Mouse (Mus musculus) gastrocnemius, postnatal 4 days (tissue): Measurements from ENCODE around the gene Zmym2. TPM values are rescaled to one million over a fixed set of nuclear protein-coding genes. Genes with fewer than 3 reads are reported as not detected.
"Not testable (repeated sequence)": the region's sequence is repeated elsewhere in the genome, so short reads cannot be mapped to it uniquely, and the experiment has no call there.

Experiments used
- DNase-seq, 2 experiments: peaks; one replicate each; pipeline ENCODE4 v3.0.0; 2021 to 2022; ENCODE audit warnings: low spot score in 2 of 2, mixed read lengths in 2 of 2
- long read RNA-seq, 2 experiments: library from polyadenylated mRNA; stranded (forward); transcript quantifications; one replicate each; pipeline ENCODE4 v2.0.0; 2021
- total RNA-seq, 2 experiments: library from RNA; stranded (reverse); gene quantifications; 2 replicates each; pipeline ENCODE4 v1.2.3; 2021

Gene Zmym2
- 10 to 100 TPM; 43.5 to 57.0 TPM for total RNA-seq
- long read RNA-seq, experiment 1, full-length matches to known transcripts, result 3 of 15 reads
- long read RNA-seq, experiment 1, partial matches to known transcripts, result 4 of 15 reads
- long read RNA-seq, experiment 1, other reads (novel, unspliced or antisense), result 8 of 15 reads
- long read RNA-seq, experiment 2, full-length matches to known transcripts, result 1 of 18 reads
- long read RNA-seq, experiment 2, partial matches to known transcripts, result 4 of 18 reads
- long read RNA-seq, experiment 2, other reads (novel, unspliced or antisense), result 13 of 18 reads

DNA sequence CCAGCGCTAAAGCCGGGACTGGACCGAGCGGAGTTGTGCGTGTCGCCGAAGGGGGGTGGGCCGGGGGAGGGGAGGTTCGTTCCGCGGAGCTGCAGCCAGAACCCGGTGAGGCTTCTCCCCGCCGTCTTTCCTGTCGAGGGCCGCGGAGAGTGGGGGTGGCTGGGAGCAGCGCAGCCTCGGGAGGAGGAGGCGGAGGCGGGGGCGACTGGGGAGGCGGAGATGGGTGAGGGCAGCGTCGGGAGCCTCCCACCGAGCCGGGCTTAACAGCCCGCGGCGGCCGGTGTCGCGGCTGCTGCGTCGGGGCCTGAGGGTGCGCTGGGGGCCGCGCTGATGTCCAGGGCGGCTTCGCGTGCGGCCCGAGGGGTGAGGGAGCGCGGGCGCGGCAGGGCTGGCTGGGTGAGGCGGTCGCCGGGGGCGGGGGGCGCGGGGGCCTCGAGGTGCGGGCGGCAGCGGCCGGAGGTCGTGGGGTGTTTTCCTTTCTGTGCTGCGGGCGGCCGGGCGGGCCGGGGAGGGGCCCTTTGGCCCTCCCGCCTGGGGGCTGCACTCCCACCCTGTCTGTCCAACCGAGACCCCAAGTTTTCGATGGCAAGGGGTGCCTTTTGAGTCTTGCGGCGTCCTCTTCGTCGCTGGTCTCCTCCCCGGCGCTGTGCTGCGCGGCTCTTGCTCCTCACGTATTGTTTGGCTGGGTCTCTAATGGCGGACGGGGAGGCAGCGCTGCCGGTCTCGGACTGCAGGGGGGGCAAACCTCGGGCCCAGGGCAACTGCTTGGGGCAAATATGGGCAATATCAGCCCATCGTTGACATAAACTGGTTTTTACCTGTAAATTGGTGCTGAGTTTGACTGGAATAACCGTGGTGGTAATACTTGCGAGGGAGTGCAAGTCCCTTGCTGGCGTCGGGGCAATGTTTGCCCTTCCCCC lies at the start of gene Zmym2:
Zmym2 (plus strand) TSS at position 60 of the 920 bp plus-strand sequence.
- DNase-seq, result peak; percentile 33 to 75

DNA sequence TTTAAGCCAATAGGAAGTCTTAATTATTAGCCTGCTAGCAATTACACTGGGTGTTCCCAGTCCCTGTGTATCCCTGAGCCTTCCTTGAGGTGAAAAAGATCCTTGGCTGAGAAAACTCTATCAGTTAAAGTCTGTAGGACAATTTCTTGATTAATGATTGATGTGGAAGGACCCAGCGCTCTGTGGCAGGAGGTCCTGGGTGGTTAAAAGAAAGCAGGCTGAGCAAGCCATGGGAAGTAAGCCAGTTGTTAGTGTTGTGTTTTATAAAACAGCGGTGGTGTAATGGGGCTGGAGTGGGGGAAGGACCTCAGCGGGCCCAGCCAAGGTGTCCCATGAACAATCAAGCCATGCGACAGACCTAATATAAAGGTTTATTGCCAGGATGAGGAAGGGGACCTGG lies 42.4 kb upstream of the Zmym2 start:
- DNase-seq, result no peak

DNA sequence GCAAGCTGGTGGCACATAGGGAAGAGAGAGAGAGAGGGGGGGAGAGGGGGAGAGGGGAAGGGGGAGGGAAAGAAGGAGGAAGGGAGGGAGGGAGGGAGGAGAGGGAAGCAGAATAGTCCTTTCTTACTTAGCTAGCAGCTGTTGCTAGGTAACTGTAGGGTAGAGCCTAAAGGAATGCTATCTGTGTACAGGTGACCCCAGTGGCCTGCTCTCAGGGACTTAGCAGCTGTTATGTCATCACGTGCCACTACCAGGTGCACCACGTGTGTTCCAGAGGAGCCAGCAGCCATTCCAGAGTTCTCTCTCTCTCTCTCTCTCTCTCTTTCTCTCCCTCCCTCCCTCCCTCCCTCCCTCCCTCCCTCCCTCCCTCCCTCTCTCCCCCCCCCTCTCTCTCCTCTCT lies 41.9 kb upstream of the Zmym2 start:
- DNase-seq, result no peak

DNA sequence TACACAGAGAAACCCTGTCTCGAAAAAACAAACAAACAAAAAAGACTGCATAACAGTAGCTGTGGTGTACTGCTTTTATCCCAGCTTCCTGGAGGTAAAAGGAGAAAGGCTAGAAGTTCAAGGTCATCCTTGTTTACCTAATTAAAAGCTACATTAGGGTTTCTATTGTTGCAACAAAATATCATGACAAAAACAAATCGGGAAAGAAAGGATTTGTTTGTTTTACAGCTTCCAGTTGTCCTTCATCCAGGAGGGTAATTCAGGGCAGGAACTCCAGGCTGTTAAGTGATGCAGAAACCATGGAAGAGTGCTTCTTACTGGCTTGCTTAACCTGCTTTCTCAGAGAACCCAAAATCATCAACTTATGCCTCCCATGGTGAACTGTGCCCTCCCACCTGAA lies 38.1 kb upstream of the Zmym2 start:
- no peak for DNase-seq

DNA sequence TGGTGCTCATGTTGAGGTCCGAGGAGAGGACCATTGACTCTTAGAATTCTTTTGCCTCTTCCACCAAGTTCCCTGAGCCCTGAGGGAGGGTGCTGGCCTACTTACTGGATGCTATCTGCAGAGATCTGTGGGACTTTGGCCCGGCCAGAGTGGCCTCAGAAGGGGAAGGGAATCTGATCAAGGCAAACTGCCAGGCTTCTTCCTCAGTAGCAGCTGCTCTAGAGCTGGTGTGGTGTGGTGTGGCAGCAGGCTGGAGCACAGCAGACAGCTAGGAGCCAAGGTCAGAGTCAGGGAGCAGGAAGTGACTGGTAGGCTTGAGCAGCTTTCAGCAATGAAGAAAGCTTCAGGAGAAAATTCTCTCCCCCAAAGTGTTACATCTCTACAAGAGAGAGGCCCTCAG lies 36.8 kb upstream of the Zmym2 start:
- peak in 1 of 2 experiments; percentile 14 for DNase-seq

DNA sequence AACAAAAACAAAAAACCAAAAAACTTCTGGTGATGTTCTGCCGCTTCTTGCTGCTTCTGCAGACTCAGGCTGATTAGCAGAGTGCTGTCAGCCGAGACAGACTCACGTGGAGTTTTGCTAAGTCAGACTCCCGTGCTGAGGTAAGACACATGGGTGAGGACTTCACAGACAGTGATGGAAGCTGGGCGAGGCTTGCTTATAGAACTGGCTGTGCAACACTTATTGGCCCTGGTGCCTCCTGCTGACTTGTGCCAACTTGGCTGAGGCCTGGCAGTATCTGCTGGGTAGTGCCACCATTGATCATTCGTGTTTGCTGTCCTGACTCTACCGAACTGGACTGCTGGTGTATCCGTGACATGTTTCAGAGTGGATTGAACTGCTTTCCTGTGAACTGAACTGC lies 22.4 kb upstream of the Zmym2 start:
- no peak for DNase-seq

DNA sequence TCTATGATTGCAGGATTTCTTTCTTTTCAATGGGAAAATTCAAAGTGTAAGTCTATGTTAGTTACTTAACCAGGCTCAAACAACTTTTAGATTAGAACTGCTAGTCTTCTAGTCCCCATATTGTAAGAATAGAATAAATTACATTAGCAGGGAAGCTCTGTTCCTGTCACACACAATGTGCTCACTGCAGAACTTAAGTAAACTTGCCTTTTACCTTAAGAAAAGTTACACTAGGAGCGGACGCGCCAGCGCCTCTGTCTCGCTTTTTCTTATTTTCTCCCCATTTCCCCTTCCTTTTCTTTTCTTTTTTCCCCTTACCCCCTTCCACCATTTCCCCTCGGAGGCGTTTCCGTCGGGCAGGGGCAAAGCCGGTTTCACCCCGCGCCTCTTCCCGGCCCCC lies 21.8 kb upstream of the Zmym2 start:
- DNase-seq, result no peak

DNA sequence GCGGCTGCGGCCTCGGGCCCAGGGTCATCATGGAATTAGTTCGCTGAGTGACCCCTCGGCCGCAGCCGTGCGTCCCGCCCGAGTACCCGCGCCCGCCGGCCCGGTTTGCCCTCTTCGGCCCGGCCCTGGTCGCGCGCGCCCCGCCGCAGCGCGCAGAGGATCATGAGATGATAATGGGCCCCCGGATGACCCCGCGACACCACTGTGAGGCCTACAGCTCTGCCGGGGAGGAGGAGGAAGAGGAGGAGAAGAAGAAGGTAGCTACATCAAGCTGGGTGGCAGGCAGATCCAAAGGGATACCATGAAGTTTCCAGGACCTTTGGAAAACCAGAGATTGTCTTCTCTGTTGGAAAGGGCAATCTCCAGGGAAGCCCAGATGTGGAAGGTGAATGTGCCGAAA lies 21.3 kb upstream of the Zmym2 start:
- not testable (repeated sequence) for DNase-seq

DNA sequence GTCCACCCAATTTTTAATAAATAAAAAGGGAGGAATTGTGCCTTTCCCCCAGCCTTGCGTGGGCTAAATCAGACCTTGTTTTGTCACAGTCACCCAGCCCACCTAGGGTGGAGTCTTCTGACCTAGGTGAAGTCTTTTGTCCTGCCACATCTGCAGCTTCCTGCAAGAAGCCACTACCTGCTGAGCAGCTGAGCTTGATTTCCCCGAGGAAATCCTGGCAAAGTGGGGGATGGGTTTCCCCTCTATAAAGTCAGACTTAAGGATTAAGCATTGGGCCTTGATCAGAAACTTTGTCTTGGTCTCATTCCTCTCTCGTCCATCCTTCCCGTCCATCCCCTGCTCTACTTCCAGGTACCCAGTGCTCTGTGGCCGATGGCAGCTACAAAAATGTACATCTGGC lies 12.9 kb upstream of the Zmym2 start:
- no peak for DNase-seq

DNA sequence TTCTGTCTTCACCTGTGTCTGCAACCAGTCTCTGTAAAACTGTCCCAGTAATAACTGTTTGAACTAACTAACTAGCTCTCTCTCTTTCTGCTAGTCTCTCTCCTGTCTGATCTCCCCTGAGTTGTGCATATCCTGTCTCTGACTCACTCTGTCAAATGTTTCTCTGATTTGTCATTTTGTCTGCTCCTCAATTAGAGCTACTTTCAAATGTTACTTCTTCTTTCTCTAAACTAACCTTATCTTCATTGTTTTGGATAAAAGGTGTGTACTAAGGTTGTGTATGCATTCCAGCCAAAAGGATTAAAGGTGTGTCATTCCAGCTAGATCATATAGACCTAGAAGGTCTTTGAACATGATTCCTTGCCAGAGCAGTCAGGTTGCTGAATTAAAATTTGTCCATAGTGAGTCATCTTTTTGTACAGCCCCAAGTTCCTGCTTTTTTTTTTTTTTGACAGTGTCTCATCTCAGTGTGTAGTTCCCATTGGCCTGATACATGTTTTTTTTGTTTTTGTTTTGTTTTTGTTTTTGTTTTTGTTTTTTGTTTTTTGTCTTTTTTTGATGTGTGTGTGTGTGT lies 10.8 kb upstream of the Zmym2 start:
- DNase-seq, result no peak

DNA sequence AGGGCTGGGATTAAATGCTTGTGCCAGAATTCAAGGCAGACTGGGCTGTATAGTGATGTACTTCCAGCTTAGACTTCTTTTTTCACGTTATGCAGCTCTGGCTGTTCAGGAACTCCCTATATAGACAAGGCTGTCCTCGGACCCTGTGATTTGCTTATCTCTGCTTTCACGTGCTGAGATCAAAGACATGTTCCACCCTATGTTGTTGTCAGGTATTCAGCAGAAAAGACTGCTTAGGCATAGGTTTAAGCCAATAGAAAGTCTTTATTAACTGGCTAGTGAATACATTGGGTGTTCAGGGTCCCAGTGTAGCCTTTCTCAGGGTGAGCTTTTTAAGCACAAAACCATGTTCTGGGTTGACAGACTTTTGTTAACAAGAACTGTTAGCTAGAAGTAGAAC lies 5.2 kb upstream of the Zmym2 start:
- no peak for DNase-seq

DNA sequence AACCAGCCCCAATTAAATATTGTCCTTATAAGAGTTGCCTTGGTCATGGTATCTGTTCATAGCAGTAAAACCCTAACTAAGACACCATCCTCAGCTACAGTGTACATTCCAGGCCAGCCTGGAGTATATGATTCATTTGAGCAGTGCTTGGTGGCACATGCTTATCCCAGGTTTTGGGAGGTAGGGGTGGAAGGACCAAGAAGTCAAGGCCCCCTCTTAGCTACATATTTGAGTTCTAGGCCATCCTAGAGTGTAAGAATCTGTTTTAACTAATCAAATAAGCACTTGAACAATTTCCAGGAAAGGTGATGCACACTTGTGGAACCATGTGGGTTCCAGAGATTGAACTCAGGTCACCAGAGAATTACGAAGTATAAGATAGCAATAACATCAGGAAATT lies 3.0 kb upstream of the Zmym2 start:
- DNase-seq, result no peak

DNA sequence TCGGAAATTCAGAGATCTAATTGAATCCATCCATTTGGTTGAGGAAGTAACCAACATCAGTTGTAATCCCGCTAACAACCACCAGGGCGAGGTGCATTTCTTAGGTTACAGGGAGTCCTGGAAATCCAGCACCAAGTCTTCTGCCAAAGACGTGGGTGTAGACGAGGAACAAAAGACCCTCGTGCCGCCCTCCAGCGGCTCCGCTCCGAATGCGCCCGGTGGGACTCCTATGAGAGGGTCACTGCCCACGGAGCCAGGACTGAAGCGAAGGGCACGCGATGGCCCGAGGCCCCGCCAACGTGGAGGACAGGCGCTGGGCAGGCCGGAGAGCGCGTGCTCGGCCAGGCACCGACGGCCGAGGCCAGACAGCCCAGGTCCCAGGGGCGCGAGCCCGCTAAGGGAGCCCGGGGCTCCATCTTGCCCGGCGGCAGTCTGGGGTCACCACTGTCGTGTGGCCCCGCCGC lies 1.1 kb upstream of the Zmym2 start:
- DNase-seq, result peak; percentile 57 to 84

DNA sequence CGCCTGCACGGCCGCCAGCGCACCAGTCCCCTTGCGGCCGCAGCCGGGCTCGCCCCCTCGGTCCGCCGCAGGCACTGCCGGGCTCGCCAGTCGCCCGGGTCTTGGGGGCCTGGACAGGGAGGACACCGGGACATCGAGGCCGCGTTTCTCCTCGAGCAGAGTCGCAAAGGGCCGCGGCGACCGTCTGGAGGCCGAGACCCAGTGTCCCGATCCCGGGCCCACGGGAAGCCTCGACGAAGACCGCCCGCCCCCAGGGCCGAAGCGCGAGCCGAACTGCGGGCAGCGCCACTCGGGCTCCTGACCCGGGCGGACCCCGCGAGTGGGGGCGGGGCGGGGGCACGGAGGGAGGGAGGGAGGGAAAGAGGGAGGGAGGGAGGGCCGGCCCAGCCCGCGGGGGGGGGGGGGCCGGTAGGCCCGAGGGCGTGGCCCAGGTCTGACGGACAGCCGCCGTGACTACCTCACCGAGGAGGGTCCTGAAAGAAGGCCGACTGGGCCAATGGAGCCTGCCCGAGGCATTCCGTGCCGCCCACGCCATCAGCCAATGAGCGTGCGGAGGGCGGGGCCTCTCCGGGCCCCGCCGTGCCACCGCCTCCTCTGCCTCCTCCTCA lies 363 bp upstream of the Zmym2 start:
- DNase-seq, result peak; percentile 80 to 87

DNA sequence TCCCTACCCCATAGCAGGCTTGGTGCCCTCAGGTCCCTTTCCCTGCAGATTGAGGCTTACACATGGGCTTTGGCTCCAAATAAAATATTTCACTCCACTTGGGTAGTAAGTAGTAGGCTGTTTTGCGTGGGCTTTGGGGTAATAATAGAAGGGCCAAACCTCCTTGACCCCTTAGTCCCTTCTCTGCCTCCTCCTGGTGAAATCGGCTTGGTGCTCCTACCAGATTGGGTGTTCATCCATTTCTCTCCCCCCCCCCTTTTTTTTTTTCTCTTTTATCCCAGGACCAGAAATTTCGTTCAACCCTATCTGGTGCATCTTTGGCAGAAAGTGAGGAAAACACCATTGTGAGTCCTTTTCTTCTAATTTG lies 1.0 kb downstream of the Zmym2 start:
- DNase-seq, result peak in 1 of 2 experiments; percentile 15

DNA sequence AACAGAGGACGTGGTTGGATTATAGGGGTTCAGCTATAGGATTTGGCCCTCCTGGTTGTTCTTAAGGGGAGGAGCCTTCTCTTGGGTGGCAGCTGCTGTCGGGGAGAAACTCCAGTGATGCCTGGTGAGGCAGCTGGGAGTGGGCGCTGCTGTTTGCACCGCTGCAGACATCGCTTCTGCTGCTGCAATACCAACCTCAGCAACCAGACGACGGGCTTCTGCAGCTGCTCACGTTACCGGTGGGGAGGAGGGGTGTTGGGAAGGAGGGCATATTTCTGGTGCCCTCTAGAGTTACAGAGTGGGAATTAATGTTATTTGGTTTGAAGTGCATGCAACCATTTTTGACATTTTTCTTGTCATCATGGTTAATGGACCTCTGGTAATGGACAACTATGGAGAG lies 1.4 kb downstream of the Zmym2 start:
- peak in 1 of 2 experiments; percentile 52 for DNase-seq

DNA sequence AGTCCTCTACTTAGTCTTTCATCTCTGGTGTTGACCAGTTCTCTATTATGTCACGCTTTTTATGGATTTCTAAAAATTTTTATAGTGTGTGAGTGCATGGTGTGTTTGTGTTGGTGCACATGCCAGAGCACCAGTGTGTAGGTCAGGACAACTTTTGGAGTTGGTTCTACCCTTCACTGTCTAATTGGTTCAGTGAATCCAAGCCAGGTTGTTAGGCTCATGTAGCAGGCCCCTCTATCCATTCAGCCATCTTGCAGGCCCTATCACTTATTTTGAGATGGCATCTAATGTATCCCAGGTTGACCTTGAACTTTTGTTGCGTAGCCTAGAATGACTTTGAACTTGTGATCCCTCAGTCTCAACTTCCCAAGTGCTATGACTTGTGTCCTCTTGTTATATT lies 2.0 kb downstream of the Zmym2 start:
- DNase-seq, result no peak

DNA sequence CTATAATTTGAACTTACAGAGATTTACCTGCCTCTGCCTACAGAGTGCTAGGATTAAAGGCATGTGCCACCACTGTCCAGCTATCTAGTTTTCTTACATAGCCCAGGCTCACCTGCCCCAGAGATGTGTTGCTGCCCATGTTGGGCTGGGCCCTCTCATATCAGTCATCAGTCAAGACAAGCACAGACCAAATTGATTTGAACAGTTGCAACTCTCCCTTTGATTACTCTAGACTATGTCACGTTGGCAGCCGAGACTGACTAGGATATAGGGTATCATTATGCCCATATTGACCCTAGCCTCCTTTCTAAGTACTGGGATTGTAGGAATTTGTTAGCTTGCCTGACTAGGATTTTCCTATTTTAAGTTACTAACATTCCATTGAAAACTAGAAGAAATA lies 8.0 kb downstream of the Zmym2 start:
- no peak for DNase-seq

DNA sequence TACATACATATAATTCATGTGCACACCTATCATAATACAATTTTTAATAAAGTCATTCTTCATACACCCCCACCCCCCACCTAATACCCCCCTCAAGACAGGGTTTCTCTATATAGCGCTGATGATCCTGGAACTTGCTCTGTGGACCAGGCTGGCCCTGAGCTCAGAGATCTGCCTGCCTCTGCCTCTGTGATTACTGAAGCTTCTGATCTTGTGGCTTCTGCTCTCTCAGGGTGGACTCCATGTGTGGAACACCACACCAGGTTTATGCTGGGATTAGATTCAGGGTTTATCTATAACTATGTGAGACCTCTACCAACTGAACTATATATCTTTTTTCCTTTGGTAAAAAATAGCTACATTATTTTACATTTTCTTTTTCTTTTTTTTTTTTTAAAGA lies 10.1 kb downstream of the Zmym2 start:
- DNase-seq, result no peak

DNA sequence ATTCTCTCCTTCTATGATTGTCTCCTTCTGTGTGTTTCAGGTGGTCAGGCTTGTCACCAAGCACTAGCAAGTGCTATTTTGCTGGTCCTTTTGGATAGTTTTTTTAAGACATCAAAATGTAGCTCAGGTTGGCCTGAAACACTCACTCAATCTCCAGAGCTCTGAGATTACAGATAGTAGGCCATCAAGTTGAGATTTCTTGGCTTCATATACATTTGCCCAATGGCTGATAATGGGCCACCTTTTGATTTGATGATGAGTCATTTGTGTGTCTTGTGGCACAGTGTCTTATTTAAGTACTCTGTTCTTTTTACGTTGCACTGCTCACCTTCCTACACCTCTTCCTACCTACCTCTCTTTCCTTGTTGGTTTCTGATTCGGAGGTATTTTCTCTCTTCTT lies 11.0 kb downstream of the Zmym2 start:
- DNase-seq, result no peak

DNA sequence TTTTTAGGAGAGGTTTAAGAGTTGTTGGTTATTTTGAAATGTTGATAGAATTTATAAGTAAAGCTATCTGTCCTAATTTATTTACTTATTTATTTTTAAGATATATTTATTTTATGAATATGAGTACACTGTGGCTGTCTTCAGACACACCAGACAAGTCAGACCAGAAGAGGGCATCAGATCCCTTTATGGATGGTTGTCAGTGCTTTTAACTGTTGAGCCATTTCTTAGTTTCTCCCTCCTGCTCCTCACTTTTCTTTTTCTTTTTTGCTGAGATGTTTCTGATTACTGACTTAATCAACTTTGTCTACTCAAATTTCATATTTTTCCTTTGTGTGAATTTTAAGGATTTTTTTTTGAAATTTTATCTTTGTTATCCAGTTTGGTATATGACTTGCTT lies 13.2 kb downstream of the Zmym2 start:
- no peak for DNase-seq

DNA sequence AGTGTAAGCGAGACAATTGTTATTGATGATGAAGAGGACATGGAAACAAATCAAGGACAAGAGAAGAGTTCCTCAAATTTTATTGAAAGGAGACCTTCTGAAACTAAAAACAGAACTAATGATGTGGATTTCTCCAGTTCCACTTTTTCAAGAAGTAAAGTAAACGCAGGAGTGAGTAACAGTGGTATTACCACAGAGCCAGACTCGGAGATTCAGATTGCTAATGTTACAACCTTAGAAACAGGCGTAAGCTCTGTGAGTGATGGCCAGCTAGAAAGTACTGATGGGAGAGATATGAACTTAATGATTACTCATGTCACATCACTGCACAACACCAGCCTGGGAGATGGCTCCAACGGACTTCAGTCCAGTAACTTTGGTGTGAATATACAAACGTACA lies 16.6 kb downstream of the Zmym2 start:
- no peak for DNase-seq
